Mouse (Mus musculus): ENCODE measurements around the gene Slc12a5. TPM values are rescaled to one million over a fixed set of nuclear protein-coding genes. Genes with fewer than 3 reads are reported as not detected.
A peak's percentile ranks its signal among the peaks of the same experiment; 100 is the strongest.

Slc12a5 gene
- polyA plus RNA-seq, 1 experiment from 2014 or later = 0.97 TPM

GRCm38 (mm10) chr2:164930706-164931581, 29.7 kb upstream of the Slc12a5 start:
- Histone ChIP-seq H3K27ac (peak overlapping the region; percentile 70), H3K9ac (no peak overlapping the region), H3K4me2 (replicated peaks) (no peak overlapping the region), H3K4me3 (replicated peaks) (no peak overlapping the region), H3K36me3 (no peaks in the 10 kb centered on the region), H3K9me3 (no peaks in the 10 kb centered on the region), H3K4me1 (replicated peaks) (peaks cover 8% of the 10 kb centered on the region; the same call in 1 of the 2 replicates), H3K27me3 (replicated peaks) (peaks cover 5% of the 10 kb centered on the region; the same call in 1 of the 2 replicates)
- 29% methylated on average over 11 of the region's 11 CpGs for WGBS
- ATAC-seq = peak; percentile 71

GRCm38 (mm10) chr2:164933534-164933933, 27.1 kb upstream of the Slc12a5 start:
- WGBS = 33% methylated on average over 8 of the region's 10 CpGs
- no peak for ATAC-seq
- Histone ChIP-seq H3K4me3 (replicated peaks) (no peak overlapping the region), H3K4me2 (replicated peaks) (no peak overlapping the region), H3K36me3 (no peaks in the 10 kb centered on the region), H3K9me3 (no peaks in the 10 kb centered on the region), H3K4me1 (replicated peaks) (peaks cover 12% of the 10 kb centered on the region), H3K9ac (no peak overlapping the region), H3K27me3 (replicated peaks) (peaks cover 19% of the 10 kb centered on the region), H3K27ac (no peak overlapping the region)

DNA sequence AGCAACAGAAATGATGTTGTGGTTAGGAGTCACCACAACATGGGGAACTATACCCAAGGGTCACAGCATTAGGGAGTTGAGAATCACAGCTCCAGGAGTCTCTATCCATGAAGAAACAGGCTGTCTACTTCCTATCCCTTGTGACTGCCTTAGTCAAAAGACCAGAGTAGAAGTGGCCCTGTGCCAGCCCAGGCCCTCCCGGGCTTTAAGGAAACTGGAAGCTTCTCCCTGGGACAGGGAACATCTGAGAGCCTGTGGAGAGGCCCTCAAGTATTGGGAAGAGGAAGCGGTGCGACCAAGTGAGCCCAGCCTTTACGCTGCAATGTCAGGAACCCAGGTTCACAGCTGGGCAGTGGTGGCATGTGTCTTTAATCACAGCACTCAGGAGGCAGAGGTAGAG, 24.6 kb upstream of the Slc12a5 start:
- H3K27ac ChIP-seq = no peak overlapping the region
- WGBS = 64% methylated on average over 4 of the region's 4 CpGs
- peaks cover 25% of the 10 kb centered on the region for H3K4me1 ChIP-seq (replicated peaks)
- H3K4me3 ChIP-seq (replicated peaks) = no peak overlapping the region
- no peaks in the 10 kb centered on the region for H3K36me3 ChIP-seq
- H3K4me2 ChIP-seq (replicated peaks) = no peak overlapping the region
- no peak overlapping the region for H3K9ac ChIP-seq
- ATAC-seq = no peak
- H3K9me3 ChIP-seq = no peaks in the 10 kb centered on the region
- H3K27me3 ChIP-seq (replicated peaks) = peaks cover 34% of the 10 kb centered on the region

DNA sequence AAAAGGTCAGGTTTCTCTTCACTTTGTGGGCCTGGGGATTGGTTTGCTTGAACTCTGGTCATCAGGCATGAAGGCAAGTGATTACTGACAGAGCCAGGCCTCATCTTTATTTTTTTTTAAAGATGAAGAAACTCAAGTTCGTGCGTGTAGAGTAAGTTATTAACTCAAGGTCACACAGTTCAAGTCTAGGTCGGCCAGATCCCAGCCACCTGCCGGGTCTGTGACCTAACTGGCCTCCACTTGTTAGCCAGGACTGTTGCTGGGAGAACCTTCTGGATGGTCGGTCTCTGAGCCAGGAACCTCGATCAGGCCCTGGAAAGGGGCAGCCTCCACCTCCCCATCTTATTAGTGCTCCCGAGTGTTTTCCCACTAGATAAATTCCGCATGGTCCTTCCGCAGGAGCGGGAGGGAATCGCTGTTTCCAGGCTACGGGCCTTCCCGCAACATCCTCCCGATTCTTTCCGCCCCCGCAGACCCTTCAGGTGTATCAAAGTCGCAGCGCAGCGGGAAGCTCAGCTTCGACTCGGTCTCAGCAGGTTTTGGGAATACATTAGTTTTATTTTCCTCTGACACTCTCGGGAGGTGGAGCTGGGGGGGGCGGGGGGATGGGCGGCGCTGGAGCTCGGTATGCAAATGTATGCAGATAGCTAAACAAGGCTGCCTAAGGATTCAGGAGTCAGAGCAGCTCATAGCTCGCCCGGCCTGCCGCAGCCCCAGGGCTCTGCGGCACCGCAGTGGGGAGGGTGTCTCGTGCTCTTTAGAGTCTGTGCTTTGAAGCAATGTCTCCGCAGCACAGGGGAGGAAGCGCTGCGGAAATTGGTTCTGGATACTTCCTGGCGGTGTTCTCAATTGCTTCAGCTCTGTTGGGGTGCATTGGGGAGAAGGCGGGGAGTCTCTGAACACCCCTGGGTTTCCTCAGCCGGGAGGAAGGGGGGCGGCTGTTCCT, 22.2 kb upstream of the Slc12a5 start:
- WGBS = 4% methylated on average over 39 of the region's 39 CpGs
- 0 out of 2 replicates have a peak overlapping the region, but pooled peaks have one; percentile 8 for H3K9ac ChIP-seq
- peak; percentile 73 for ATAC-seq

GRCm38 (mm10) chr2:164939106-164939505, 21.5 kb upstream of the Slc12a5 start:
- Histone ChIP-seq H3K36me3 (no peaks in the 10 kb centered on the region), H3K9me3 (no peaks in the 10 kb centered on the region), H3K4me1 (replicated peaks) (peaks cover 21% of the 10 kb centered on the region), H3K4me3 (replicated peaks) (peak overlapping the region; percentile 31), H3K27ac (no peak overlapping the region), H3K27me3 (replicated peaks) (peaks cover 32% of the 10 kb centered on the region), H3K4me2 (replicated peaks) (peak overlapping the region; percentile 77), H3K9ac (no peak overlapping the region)
- 0 out of 2 replicates have a peak, but pooled peaks have one; percentile 16 for ATAC-seq
- 10% methylated on average over 11 of the region's 11 CpGs for WGBS

More for the DNA sequence above, 22.2 kb upstream of the Slc12a5 start:
- Histone ChIP-seq H3K27me3 (replicated peaks) (peaks cover 32% of the 10 kb centered on the region), H3K4me2 (replicated peaks) (peak overlapping the region; percentile 77), H3K4me3 (replicated peaks) (peak overlapping the region; percentile 31), H3K9me3 (no peaks in the 10 kb centered on the region), H3K27ac (no peak overlapping the region), H3K36me3 (no peaks in the 10 kb centered on the region), H3K4me1 (replicated peaks) (peaks cover 21% of the 10 kb centered on the region)

GRCm38 (mm10) chr2:164940140-164940830, 20.3 kb upstream of the Slc12a5 start, which contains the start of gene Mmp9:
Gene Mmp9 (plus strand): TSS chr2:164940780.
- H3K36me3 ChIP-seq = no peaks in the 10 kb centered on the region
- H3K4me1 ChIP-seq (replicated peaks) = peaks cover 21% of the 10 kb centered on the region
- H3K4me3 ChIP-seq (replicated peaks) = no peak within 1 kb of the TSS
- H3K9me3 ChIP-seq = no peaks in the 10 kb centered on the region
- no peak within 1 kb of the TSS for H3K9ac ChIP-seq
- peaks cover 32% of the 10 kb centered on the region for H3K27me3 ChIP-seq (replicated peaks)
- no peak within 1 kb of the TSS for H3K27ac ChIP-seq
- 27% methylated on average over 10 of the region's 10 CpGs for WGBS
- H3K4me2 ChIP-seq (replicated peaks) = no peak within 1 kb of the TSS
- no peak for ATAC-seq

DNA sequence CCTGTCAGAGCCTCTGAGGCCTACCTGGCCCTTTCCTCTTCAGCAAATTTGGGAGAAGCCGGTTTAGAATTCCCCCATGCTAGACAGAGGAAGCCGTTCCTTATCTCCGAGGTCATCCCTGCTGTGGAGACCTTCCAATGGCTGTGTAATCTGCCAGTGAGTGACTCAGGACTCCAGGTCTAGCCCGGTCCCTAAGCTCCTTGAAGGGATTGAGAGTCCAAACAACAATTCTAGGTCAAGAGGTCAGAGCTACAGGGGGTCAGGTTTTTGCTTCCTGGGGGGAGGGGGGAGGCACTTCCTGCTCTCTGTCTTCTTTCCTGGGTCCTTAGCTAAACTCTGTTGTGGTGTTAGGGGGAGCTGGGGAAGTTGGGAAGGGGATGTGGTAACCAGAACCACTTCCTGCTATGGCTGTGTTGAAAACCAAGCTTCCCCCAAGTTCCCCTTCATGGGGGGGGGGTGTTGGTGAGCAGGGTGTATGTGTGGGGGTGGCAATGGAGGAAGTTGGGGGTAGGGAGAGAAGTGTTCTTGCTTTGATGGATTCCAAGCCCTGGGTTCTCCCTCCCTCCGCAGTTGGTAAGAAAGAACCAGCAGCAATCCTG, 17.8 kb upstream of the Slc12a5 start:
- Histone ChIP-seq H3K4me2 (replicated peaks) (no peak overlapping the region), H3K4me3 (replicated peaks) (no peak overlapping the region), H3K9me3 (no peaks in the 10 kb centered on the region), H3K4me1 (replicated peaks) (peaks cover 21% of the 10 kb centered on the region), H3K9ac (no peak overlapping the region), H3K36me3 (no peaks in the 10 kb centered on the region), H3K27me3 (replicated peaks) (peaks cover 36% of the 10 kb centered on the region), H3K27ac (no peak overlapping the region)
- ATAC-seq = no peak
- 21% methylated on average over 5 of the region's 5 CpGs for WGBS

DNA sequence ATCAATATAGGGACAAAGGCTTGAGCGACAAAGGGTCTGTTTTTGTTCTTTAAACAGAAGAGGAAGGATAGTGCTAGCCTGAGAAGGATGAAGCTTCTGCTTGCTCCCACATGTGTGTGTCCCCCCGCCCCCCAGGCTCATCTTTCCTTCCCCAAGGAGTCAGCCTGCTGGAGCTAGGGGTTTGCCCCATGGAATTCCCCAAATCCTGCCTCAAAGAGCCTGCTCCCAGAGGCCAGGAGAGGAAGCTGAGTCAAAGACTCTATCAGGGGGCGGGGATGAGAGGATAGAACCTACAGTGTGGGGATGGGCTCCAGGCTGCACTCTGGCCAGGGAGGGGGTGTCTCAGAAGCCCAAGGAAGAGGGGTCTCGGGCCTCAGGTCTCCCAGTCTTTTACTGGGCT, 13.1 kb upstream of the Slc12a5 start:
- no peak for ATAC-seq
- Histone ChIP-seq H3K9ac (no peak overlapping the region), H3K4me3 (replicated peaks) (no peak overlapping the region), H3K36me3 (no peaks in the 10 kb centered on the region), H3K27ac (no peak overlapping the region), H3K9me3 (no peaks in the 10 kb centered on the region), H3K4me1 (replicated peaks) (peaks cover 14% of the 10 kb centered on the region; the same call in 1 of the 2 replicates), H3K27me3 (replicated peaks) (peaks cover 60% of the 10 kb centered on the region), H3K4me2 (replicated peaks) (no peak overlapping the region)
- WGBS = 43% methylated on average over 4 of the region's 4 CpGs

- H3K4me1 ChIP-seq (replicated peaks) = peaks cover 17% of the 10 kb centered on the region; the same call in 1 of the 2 replicates
- H3K27me3 ChIP-seq (replicated peaks) = peaks cover 63% of the 10 kb centered on the region
- H3K4me3 ChIP-seq (replicated peaks) = no peak overlapping the region
- H3K27ac ChIP-seq = no peak overlapping the region
- H3K36me3 ChIP-seq = no peaks in the 10 kb centered on the region
- H3K9me3 ChIP-seq = no peaks in the 10 kb centered on the region
- WGBS = 1% methylated on average over 7 of the region's 7 CpGs
- H3K9ac ChIP-seq = no peak overlapping the region; the same call in 1 of the 2 replicates
- no peak for ATAC-seq
- H3K4me2 ChIP-seq (replicated peaks) = no peak overlapping the region
These were observed 12.7 kb upstream of the Slc12a5 start for GRCm38 (mm10) chr2:164947930-164948329.

- peaks cover 63% of the 10 kb centered on the region for H3K27me3 ChIP-seq (replicated peaks)
- H3K36me3 ChIP-seq = no peaks in the 10 kb centered on the region
- peak overlapping the region; percentile 20 for H3K4me3 ChIP-seq (replicated peaks)
- H3K9ac ChIP-seq = no peak overlapping the region
- H3K4me1 ChIP-seq (replicated peaks) = peaks cover 19% of the 10 kb centered on the region; the same call in 1 of the 2 replicates
- no peak overlapping the region for H3K27ac ChIP-seq
- H3K9me3 ChIP-seq = no peaks in the 10 kb centered on the region
- H3K4me2 ChIP-seq (replicated peaks) = peak overlapping the region; percentile 32
- ATAC-seq = no peak
- WGBS = 8% methylated on average over 25 of the region's 25 CpGs
These were observed 11.6 kb upstream of the Slc12a5 start for GRCm38 (mm10) chr2:164948962-164949361.

- peaks cover 19% of the 10 kb centered on the region; the same call in 1 of the 2 replicates for H3K4me1 ChIP-seq (replicated peaks)
- H3K27me3 ChIP-seq (replicated peaks) = peaks cover 62% of the 10 kb centered on the region
- no peak overlapping the region for H3K4me3 ChIP-seq (replicated peaks)
- no peak overlapping the region for H3K27ac ChIP-seq
- WGBS = 26% methylated on average over 13 of the region's 13 CpGs
- ATAC-seq = no peak
- H3K36me3 ChIP-seq = no peaks in the 10 kb centered on the region
- no peak overlapping the region for H3K9ac ChIP-seq
- no peak overlapping the region for H3K4me2 ChIP-seq (replicated peaks)
- H3K9me3 ChIP-seq = no peaks in the 10 kb centered on the region
These were observed 10.1 kb upstream of the Slc12a5 start for GRCm38 (mm10) chr2:164950501-164950900.

Data from intestine, embryonic 15.5 days (tissue).